Mouse (Mus musculus): ENCODE measurements around the gene Vmn1r130. TPM values are rescaled to one million over a fixed set of nuclear protein-coding genes. Genes with fewer than 3 reads are reported as not detected.
"Not testable (repeated sequence)": the region's sequence is repeated elsewhere in the genome, so short reads cannot be mapped to it uniquely, and the experiment has no call there.

The Vmn1r130 gene
- polyA plus RNA-seq (2015; fragmentation: Nextera tagmentation; extraction: Ambion mirVana), result not detected in 2 replicates

DNA sequence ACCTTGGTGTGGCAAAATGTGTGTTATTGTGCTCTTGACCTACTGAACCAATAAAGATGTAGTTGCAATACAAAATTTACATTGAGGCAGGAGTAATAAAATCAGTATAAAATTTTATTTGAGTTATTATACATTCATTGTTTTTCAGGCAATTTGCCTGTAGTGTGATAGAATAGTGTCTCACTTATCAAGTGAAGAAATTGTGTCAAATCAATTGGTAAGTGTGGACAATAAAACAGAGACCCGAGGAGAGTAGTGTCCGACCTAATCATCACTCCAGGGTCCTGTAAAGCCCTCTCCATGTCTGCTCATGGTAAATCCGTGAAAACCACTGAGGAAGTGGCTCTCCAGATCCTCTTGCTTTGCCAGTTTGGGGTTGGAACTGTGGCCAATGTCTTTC, at the start of gene Vmn1r130:
TSS of gene Vmn1r130 (plus strand) at position 301 of the 400 bp plus-strand sequence.
- not testable (repeated sequence) for H3K36me3 ChIP-seq; ATAC-seq (replicated peaks; ENCODE audit: insufficient number of reproducible peaks, insufficient read depth, low FRiP score, low read depth); H3K4me3 ChIP-seq; H3K4me2 ChIP-seq; H3K27me3 ChIP-seq; H3K9ac ChIP-seq; H3K27ac ChIP-seq; H3K9me3 ChIP-seq (replicated peaks); H3K4me1 ChIP-seq (replicated peaks)
- no CpG with 5 or more reads among the region's 3 CpGs for WGBS

DNA sequence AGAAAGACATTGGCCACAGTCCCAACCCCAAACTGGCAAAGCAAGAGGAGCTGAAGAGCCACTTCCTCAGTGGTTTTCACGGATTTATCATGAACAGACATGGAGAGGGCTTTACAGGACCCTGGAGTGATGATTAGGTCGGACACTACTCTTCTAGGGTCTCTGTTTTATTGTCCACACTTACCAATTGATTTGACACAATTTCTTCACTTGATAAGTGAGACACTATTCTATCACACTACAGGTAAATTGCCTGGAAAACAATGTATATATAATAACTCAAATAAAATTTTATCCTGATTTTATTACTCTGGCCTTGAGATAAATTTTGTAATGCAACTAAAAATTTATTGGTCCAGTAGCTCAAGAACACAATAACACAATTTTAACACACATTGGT, 34.4 kb downstream of the Vmn1r130 start, which contains the start of gene Vmn1r131:
TSS of gene Vmn1r131 (minus strand) at position 101 of the 400 bp plus-strand sequence.
- H3K4me2 ChIP-seq; H3K36me3 ChIP-seq; H3K4me1 ChIP-seq (replicated peaks); H3K27me3 ChIP-seq; ATAC-seq (replicated peaks; ENCODE audit: insufficient number of reproducible peaks, insufficient read depth, low FRiP score, low read depth); H3K4me3 ChIP-seq; H3K27ac ChIP-seq; H3K9ac ChIP-seq; H3K9me3 ChIP-seq (replicated peaks): not testable (repeated sequence)
- WGBS, result no CpG with 5 or more reads among the region's 2 CpGs

Other genes with a start within 250 kb of the Vmn1r130 start
- not detected in 2 replicates for gene Vmn1r125, start 239.6 kb upstream of the Vmn1r130 start, polyA plus RNA-seq (2015; fragmentation: Nextera tagmentation; extraction: Ambion mirVana)
- gene Vmn1r126, start 210.3 kb upstream of the Vmn1r130 start, polyA plus RNA-seq (2015; fragmentation: Nextera tagmentation; extraction: Ambion mirVana), result not detected in 2 replicates
- not detected in 2 replicates for gene Vmn1r127, start 191.9 kb upstream of the Vmn1r130 start, polyA plus RNA-seq (2015; fragmentation: Nextera tagmentation; extraction: Ambion mirVana)
- not detected in 2 replicates for gene Vmn1r128, start 162.4 kb upstream of the Vmn1r130 start, polyA plus RNA-seq (2015; fragmentation: Nextera tagmentation; extraction: Ambion mirVana)
- not detected in 2 replicates for gene Vmn1r129, start 150.5 kb upstream of the Vmn1r130 start, polyA plus RNA-seq (2015; fragmentation: Nextera tagmentation; extraction: Ambion mirVana)
- not detected in 2 replicates for gene Gm6882, start 79.0 kb upstream of the Vmn1r130 start, polyA plus RNA-seq (2015; fragmentation: Nextera tagmentation; extraction: Ambion mirVana)
- gene Vmn1r131, start 34.3 kb downstream of the Vmn1r130 start, polyA plus RNA-seq (2015; fragmentation: Nextera tagmentation; extraction: Ambion mirVana), result not detected in 2 replicates
- gene Vmn1r132, start 102.3 kb downstream of the Vmn1r130 start, polyA plus RNA-seq (2015; fragmentation: Nextera tagmentation; extraction: Ambion mirVana), result not detected in 2 replicates
- not detected in 2 replicates for gene Gm4175, start 249.7 kb downstream of the Vmn1r130 start, polyA plus RNA-seq (2015; fragmentation: Nextera tagmentation; extraction: Ambion mirVana)

All from heart, embryonic 15.5 days (tissue).